ENCODE assay signal across 8 mouse cellular contexts in the genomic region with DNA sequence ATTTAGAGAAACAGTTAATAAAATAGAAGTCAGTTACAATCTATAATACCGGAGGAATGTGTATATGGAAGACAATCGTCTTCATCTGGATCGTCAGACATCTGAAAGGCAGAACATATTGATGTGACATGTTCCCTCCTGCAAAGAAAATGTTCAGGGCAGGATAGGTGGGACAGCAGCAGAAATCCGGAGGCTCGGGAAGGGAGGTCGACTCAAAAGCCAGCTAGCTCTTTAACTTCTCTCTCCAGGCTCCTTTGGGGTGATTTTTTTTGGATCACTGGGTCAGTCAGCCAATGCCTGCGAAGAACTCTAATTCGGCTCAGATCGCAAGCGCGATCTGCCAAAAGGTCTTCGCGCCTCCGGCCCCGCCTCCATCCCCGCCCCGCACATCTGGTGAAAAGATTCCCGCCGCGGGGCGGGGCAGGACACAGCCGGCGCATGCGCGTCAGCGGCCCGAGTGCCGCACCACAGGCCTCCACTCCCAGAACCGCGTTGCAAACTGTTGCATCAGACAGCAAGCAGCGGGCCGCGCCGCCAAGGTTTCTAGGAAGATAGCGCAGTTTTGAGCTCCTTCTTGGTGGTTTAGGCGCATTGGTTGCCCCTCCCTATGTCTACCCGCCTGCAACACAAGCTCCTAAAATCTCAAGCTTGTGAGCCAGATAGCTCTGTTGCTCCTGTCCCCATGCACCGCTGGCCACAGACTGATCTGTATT. TPM values are rescaled to one million over a fixed set of nuclear protein-coding genes. Genes with fewer than 3 reads are reported as not detected.
DNase-seq lines count a peak whose midpoint lies in the region; ATAC-seq and TF ChIP-seq lines count a peak whose summit lies in the region.

No protein-coding gene starts in this region.

- intact Hi-C loops in left cerebral cortex, postnatal 4 days (cut with DNase I) = loop anchor here (5.0 kb wide), 1 partner anchor 68 kb away; no protein-coding TSS in a partner anchor

- peak; percentile 96 for DNase-seq in adrenal gland, adult 2 months
- peak; percentile 96 for DNase-seq in embryo, embryonic 11 days
- DNase-seq in left cerebral cortex, postnatal 4 days = peak; percentile 88
- DNase-seq in midbrain, embryonic 11.5 days (ENCODE audit: low spot score, missing footprints) = peak; percentile 98
- DNase-seq in skeletal muscle tissue, adult 2 months (ENCODE audit: low read depth, low spot score) = peak; percentile 95

- H3K9me3 ChIP-seq in intestine, postnatal 0 days (ENCODE audit: control insufficient read depth) = no peaks in the 10 kb centered on the region
- no peaks in the 10 kb centered on the region for H3K9me3 ChIP-seq in midbrain, embryonic 11.5 days (ENCODE audit: control insufficient read depth, low read length)

- peak; percentile 18; the same call in 1 of the 2 replicates for TF ChIP-seq CTCF in intestine, postnatal 0 days (IDR thresholded peaks at IDR 0.05; ENCODE audit: low read depth)

- ATAC-seq in granulocyte monocyte progenitor cell, adult 5-6 weeks (replicated peaks; ENCODE audit: poor library complexity, severe bottlenecking) = peak; percentile 72
- ATAC-seq in intestine, postnatal 0 days = peak; percentile 70
- ATAC-seq in midbrain, embryonic 11.5 days (ENCODE audit: low FRiP score) = peak; percentile 56
- ATAC-seq in erythroid progenitor cell, adult 5-6 weeks (replicated peaks; ENCODE audit: low FRiP score, poor library complexity, severe bottlenecking) = no peak

- H3K4me2 ChIP-seq in intestine, postnatal 0 days (replicated peaks; ENCODE audit: low read depth) = peak overlapping the region; percentile 72
- H3K4me2 ChIP-seq in midbrain, embryonic 11.5 days = peak overlapping the region; percentile 55

- H3K27me3 ChIP-seq in intestine, postnatal 0 days (replicated peaks; ENCODE audit: control insufficient read depth, insufficient read depth, low read length) = peaks cover 13% of the 10 kb centered on the region
- peaks cover 31% of the 10 kb centered on the region for H3K27me3 ChIP-seq in midbrain, embryonic 11.5 days (ENCODE audit: control insufficient read depth, insufficient read depth, low read length)

- no peaks in the 10 kb centered on the region for H3K36me3 ChIP-seq in intestine, postnatal 0 days (ENCODE audit: control insufficient read depth, insufficient read depth)
- no peaks in the 10 kb centered on the region for H3K36me3 ChIP-seq in midbrain, embryonic 11.5 days (ENCODE audit: control insufficient read depth, insufficient read depth, low read length)

- WGBS in intestine, postnatal 0 days = 5% methylated on average over 38 of the region's 38 CpGs
- WGBS in midbrain, embryonic 11.5 days = 4% methylated on average over 38 of the region's 38 CpGs

- peaks cover 4% of the 10 kb centered on the region; the same call in 1 of the 2 replicates for H3K4me1 ChIP-seq in intestine, postnatal 0 days (replicated peaks; ENCODE audit: control insufficient read depth, insufficient read depth, low read length)
- H3K4me1 ChIP-seq in midbrain, embryonic 11.5 days (ENCODE audit: control insufficient read depth, insufficient read depth, low read length) = peaks cover 14% of the 10 kb centered on the region

- H3K4me3 ChIP-seq in intestine, postnatal 0 days (ENCODE audit: low read depth, low read length) = peak overlapping the region; percentile 26
- peak overlapping the region; percentile 21 for H3K4me3 ChIP-seq in midbrain, embryonic 11.5 days (ENCODE audit: low read depth, low read length)

- H3K9ac ChIP-seq in intestine, postnatal 0 days (ENCODE audit: low read depth, low read length) = peak overlapping the region; percentile 52
- peak overlapping the region; percentile 57 for H3K9ac ChIP-seq in midbrain, embryonic 11.5 days (ENCODE audit: low read length)

- peak overlapping the region; percentile 65; the same call in 1 of the 2 replicates for H3K27ac ChIP-seq in intestine, postnatal 0 days (ENCODE audit: low read depth, low read length)
- no peak overlapping the region for H3K27ac ChIP-seq in midbrain, embryonic 11.5 days (ENCODE audit: low read depth, low read length)

RNA-seq across cellular contexts. Expression of gene Creb3l1, which starts 31.0 kb away (rescaled TPM):
- total RNA-seq in adrenal gland, adult 2 months (2021) = 10 to 100 TPM; 11.1 to 17.3 TPM
- polyA plus RNA-seq in adrenal gland, adult 2 months (2012; rRNA removed) = 6.4 and 6.6 TPM in 2 replicates
- total RNA-seq in granulocyte monocyte progenitor cell, adult 5-6 weeks (2014; fragmentation: Nextera tagmentation) = 1.1 and 2.2 TPM in 2 replicates
- 0.69 TPM in 1 of 2 replicates, not detected in the other for total RNA-seq in granulocyte monocyte progenitor cell, adult 5-6 weeks (2017)
- polyA plus RNA-seq in intestine, postnatal 0 days (2015; fragmentation: Nextera tagmentation; extraction: Ambion mirVana) = 6.8 and 8.4 TPM in 2 replicates
- total RNA-seq in left cerebral cortex, postnatal 4 days (2021) = 10 to 100 TPM; 10.3 to 12.4 TPM
- 2.0 and 2.1 TPM in 2 replicates for polyA plus RNA-seq in midbrain, embryonic 11.5 days (2014; fragmentation: Nextera tagmentation; extraction: Ambion mirVana)
- total RNA-seq in erythroid progenitor cell, adult 5-6 weeks (2015; ENCODE audit: low replicate concordance) = 1.4 TPM in 1 of 2 replicates, not detected in the other
- 0.08 and 0.51 TPM in 2 replicates for total RNA-seq in erythroid progenitor cell, adult 5-6 weeks (2017; ENCODE audit: low replicate concordance)

RNA-seq across cellular contexts. Expression of gene Phf21a, which starts 37.7 kb away (rescaled TPM):
- 10 to 100 TPM; 66.5 to 82.4 TPM for total RNA-seq in adrenal gland, adult 2 months (2021)
- 24.4 and 27.2 TPM in 2 replicates for polyA plus RNA-seq in adrenal gland, adult 2 months (2012; rRNA removed)
- 28.5 and 69.2 TPM in 2 replicates for total RNA-seq in granulocyte monocyte progenitor cell, adult 5-6 weeks (2014; fragmentation: Nextera tagmentation)
- 25.9 and 33.4 TPM in 2 replicates for total RNA-seq in granulocyte monocyte progenitor cell, adult 5-6 weeks (2017)
- polyA plus RNA-seq in intestine, postnatal 0 days (2015; fragmentation: Nextera tagmentation; extraction: Ambion mirVana) = 7.4 and 8.0 TPM in 2 replicates
- 100 to 1,000 TPM in 1 of 2 experiments, 10 to 100 TPM in 1; 95.7 to 102 TPM for total RNA-seq in left cerebral cortex, postnatal 4 days (2021)
- polyA plus RNA-seq in midbrain, embryonic 11.5 days (2014; fragmentation: Nextera tagmentation; extraction: Ambion mirVana) = 34.4 and 37.5 TPM in 2 replicates
- 27.0 and 41.5 TPM in 2 replicates for total RNA-seq in erythroid progenitor cell, adult 5-6 weeks (2015; ENCODE audit: low replicate concordance)
- total RNA-seq in erythroid progenitor cell, adult 5-6 weeks (2017; ENCODE audit: low replicate concordance) = 2.0 and 22.5 TPM in 2 replicates
